Mouse (Mus musculus) megakaryocyte, embryonic 14.5 days (primary cell): ENCODE measurements around the gene Yeats2.

Source experiments
- FLI1 ChIP-seq: IDR thresholded peaks from 2 replicates; pipeline ENCODE4 v1.6.1; 2012; ENCODE audit warnings: low read length, inconsistent platforms, mixed read lengths
- GATA1 ChIP-seq: IDR thresholded peaks from 3 replicates; pipeline ENCODE4 v1.6.1; 2012; ENCODE audit warnings: mixed read lengths, low read length, inconsistent platforms, borderline replicate concordance

DNA sequence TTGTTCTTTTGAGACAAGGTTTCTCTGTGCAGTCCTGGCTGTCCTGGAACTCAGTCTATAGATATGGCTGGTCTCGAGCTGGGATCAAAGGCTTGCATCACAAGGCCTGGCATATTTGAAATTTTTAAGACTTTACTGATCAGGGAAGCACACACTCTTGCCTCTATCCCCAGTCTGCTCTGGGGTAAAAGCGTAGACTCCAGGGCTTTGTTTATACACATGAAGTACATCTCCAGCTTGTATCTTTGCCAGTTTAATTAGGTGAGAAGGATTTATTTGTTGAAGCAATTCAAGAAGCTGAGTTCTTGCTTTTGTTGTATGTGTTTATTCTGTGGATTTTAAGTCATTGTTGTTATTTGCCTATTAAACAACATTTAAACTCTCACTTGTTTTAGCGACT lies 12.9 kb downstream of the Yeats2 start:
- TF ChIP-seq GATA1: no peak
- TF ChIP-seq FLI1: no peak
